Mouse (Mus musculus) central nervous system, embryonic 11.5 days (tissue): ENCODE results near the gene Odf3l2. TPM values are rescaled to one million over a fixed set of nuclear protein-coding genes. Genes with fewer than 3 reads are reported as not detected.

ENCODE experiments used
- polyA plus RNA-seq: library from polyadenylated mRNA; depleted of rRNA; stranded (reverse); fragments of >200 nt; gene quantifications from 2 replicates; pipeline ENCODE4 v1.2.3, GENCODE M21; 2012; rRNA removed

The Odf3l2 gene
- polyA plus RNA-seq: not detected in 2 replicates

DNA sequence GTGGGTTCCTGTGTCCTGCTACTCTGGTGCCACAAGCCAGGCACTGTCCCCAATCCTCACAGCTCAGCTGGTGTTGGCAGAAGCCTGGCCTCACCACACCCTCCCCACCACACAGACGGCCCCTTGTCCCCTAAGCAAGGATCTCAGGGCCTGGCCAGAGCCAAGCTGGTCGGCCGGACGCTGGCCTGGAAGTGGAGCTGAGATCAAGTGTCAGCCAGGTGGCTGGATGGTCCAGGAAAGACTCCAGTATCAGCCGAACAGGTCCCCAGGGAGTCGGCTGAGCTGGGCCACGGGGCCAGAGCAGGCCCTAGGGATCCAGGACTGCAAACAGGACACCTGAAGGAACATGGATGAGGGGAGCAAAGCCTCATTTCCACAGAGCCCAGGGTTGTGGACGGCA, at the start of gene Odf3l2:
Odf3l2 (minus strand) TSS at position 28 of the 400 bp plus-strand sequence.

GRCm38 (mm10) chr10:79688720-79689119, 43.2 kb upstream of the Odf3l2 start, which contains the start of gene Gzmm:
Gzmm (plus strand) TSS chr10:79689020.

GRCm38 (mm10) chr10:79681591-79682245, 36.2 kb upstream of the Odf3l2 start, which contains the start of gene Cdc34:
Cdc34 (plus strand) TSS chr10:79682195.

GRCm38 (mm10) chr10:79668771-79669575, 23.4 kb upstream of the Odf3l2 start, which contains the start of gene Tpgs1:
Tpgs1 (plus strand) TSS chr10:79669369.

DNA sequence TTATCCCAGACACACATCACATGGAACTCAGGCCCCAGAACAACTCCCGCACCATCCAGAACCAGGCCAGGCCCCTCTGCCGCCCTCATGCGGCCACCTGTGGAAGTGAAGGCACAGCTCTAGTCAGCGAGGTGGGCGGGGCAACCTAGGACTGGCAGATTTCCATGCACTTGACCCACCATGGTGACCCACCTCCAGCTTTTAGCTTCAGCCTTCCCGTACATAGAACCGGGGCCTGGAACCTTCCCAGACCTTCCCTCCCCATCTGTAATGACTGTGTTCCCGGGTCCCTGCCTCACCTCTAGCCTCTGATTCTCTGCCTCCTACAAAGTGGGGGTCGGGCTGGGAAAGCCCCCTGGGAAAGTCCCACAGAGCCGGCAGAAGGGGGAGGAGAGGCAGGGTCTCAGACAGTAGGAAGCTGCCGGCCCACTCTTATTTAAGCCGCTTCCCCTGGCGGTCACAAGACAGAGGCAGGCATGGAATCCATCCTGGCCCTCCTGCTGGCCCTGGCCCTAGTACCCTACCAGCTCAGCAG, 18.7 kb upstream of the Odf3l2 start, which contains the start of gene Madcam1:
Madcam1 (plus strand) TSS at position 429 of the 535 bp plus-strand sequence.

DNA sequence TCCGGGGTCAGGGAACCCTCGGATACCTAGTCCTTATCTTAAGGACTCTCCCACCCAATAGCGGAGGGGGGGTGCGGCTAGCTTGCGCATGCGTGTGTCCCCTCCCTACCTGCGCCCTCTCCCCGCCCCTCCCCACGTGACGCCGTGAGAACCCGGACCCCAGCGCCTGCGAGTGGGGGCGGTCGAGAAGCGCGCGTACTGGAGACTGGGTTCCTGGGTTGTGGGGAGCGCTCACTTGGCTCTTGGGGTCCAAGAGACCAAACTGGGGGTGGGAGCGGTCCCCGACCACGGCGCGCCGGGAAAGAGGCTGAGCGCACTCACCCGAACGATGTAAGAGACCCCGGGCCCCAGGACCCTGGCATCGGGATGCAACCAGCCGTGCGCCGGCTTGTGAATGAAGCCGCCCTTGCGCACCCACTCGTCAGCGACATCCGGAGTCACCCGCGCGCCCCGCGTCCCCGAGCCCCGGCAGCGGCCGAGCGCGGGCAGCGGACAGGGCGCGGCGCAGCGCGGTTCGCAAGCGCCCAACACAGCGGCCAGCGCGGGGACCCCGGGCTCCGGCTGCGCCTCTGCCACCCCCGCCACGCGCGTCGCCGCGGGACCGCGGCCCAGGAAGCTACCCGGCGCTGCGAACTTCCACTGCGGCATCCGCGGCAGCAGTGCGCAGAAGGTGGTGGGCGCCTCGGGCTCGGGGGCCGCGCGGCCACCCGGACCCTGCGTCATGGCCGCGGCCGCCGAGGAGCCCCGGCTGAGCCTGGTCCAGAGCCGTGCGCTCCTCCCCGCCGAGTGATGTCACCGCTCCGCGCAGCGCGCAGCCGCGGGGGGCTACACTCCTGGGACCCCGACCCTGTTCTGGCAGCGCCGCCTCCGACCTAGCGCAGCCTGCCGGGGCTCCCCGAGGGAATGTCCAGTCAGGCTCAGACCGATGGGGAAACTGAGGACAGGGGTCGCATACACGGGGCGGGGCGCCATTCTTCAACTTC, 8.1 kb downstream of the Odf3l2 start, which contains the start of gene Shc2:
Shc2 (minus strand) TSS at position 791 of the 983 bp plus-strand sequence.

DNA sequence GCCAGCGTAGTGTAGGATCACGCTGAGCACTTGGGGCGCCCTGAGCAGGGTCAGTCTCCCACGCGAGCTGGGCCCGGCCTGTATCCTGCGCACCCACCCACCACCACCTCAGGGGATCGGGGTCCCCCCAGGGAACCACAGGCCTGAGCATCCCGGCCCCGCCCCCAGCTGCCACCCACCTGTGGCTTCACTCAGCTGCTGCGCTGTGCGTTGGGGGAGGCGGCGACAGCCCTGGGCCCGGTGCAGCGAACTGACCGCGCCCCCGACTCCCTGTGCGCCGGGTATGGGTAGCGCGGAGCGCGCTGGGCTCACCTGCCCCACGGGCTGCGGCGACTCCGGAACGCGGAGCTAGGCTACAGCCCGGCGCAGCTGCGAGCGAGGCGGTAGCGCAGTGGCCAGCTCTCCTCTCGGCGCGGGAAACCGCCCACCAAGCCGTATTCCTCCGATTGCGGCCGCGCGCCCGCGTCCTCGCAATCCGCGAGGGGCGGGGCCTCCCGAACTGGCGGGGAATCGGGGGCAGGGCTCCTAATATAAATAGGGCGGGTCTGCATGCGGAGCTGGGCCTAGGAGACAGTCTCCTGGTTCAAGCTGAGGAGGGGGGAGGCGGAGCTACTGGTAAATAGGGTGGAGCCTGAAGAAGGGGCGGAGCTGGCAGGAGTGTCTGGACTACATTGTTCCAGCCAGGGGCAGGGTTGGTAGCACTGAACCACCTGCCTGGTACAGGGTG, 31.8 kb downstream of the Odf3l2 start, which contains the start of gene C2cd4c:
C2cd4c (minus strand) TSS at position 448 of the 727 bp plus-strand sequence.

Other genes with a start within 250 kb of the Odf3l2 start
- not detected in 2 replicates for gene Vmn2r83, start 177.0 kb downstream of the Odf3l2 start, polyA plus RNA-seq
- gene Plpp2, start 111.9 kb downstream of the Odf3l2 start, polyA plus RNA-seq: 5.5 and 10.1 TPM in 2 replicates
- gene Mier2, start 90.5 kb downstream of the Odf3l2 start, polyA plus RNA-seq: 120 and 122 TPM in 2 replicates
- gene Theg, start 58.4 kb downstream of the Odf3l2 start, polyA plus RNA-seq: not detected in 2 replicates
- gene C2cd4c, start 31.7 kb downstream of the Odf3l2 start, polyA plus RNA-seq: 1.3 and 1.4 TPM in 2 replicates
- gene Shc2, start 7.8 kb downstream of the Odf3l2 start, polyA plus RNA-seq: 29.5 and 34.5 TPM in 2 replicates
- gene Madcam1, start 18.8 kb upstream of the Odf3l2 start, polyA plus RNA-seq: 0.50 and 2.5 TPM in 2 replicates
- gene Tpgs1, start 23.6 kb upstream of the Odf3l2 start, polyA plus RNA-seq: 47.9 and 61.7 TPM in 2 replicates
- 177 and 195 TPM in 2 replicates for gene Cdc34, start 36.5 kb upstream of the Odf3l2 start, polyA plus RNA-seq
- 0.81 and 1.5 TPM in 2 replicates for gene Gzmm, start 43.3 kb upstream of the Odf3l2 start, polyA plus RNA-seq
- gene Bsg, start 58.8 kb upstream of the Odf3l2 start, polyA plus RNA-seq: 332 and 473 TPM in 2 replicates
- gene Hcn2, start 70.9 kb upstream of the Odf3l2 start, polyA plus RNA-seq: 1.0 and 1.2 TPM in 2 replicates
- gene Polrmt, start 100.8 kb upstream of the Odf3l2 start, polyA plus RNA-seq: 51.6 and 58.3 TPM in 2 replicates
- gene Fgf22, start 109.3 kb upstream of the Odf3l2 start, polyA plus RNA-seq: 0.08 and 0.26 TPM in 2 replicates
- 122 and 132 TPM in 2 replicates for gene Rnf126, start 121.2 kb upstream of the Odf3l2 start, polyA plus RNA-seq
- gene Fstl3, start 131.5 kb upstream of the Odf3l2 start, polyA plus RNA-seq: 1.00 and 2.3 TPM in 2 replicates
- gene Prss57, start 145.2 kb upstream of the Odf3l2 start, polyA plus RNA-seq: 0.08 and 0.16 TPM in 2 replicates
- 98.3 and 130 TPM in 2 replicates for gene Palm, start 147.8 kb upstream of the Odf3l2 start, polyA plus RNA-seq
- 0.64 and 0.96 TPM in 2 replicates for gene Misp, start 175.3 kb upstream of the Odf3l2 start, polyA plus RNA-seq
- gene Ptbp1, start 208.7 kb upstream of the Odf3l2 start, polyA plus RNA-seq: 162 and 407 TPM in 2 replicates
- 15.3 and 15.8 TPM in 2 replicates for gene Prtn3, start 228.7 kb upstream of the Odf3l2 start, polyA plus RNA-seq
- gene Plppr3, start 228.9 kb upstream of the Odf3l2 start, polyA plus RNA-seq: 256 and 339 TPM in 2 replicates
- gene Elane, start 240.5 kb upstream of the Odf3l2 start, polyA plus RNA-seq: 0.43 and 0.54 TPM in 2 replicates
- gene Cfd, start 245.1 kb upstream of the Odf3l2 start, polyA plus RNA-seq: 0.09 and 0.50 TPM in 2 replicates